Mouse (Mus musculus) kidney, embryonic 15.5 days (tissue): Measurements from ENCODE around the gene Iqsec3. TPM values are rescaled to one million over a fixed set of nuclear protein-coding genes. Genes with fewer than 3 reads are reported as not detected.

Source experiments
- ATAC-seq: fragments of 200-750 bp; cut with Nextera tagmentation; replicated peaks from 2 replicates; pipeline ENCODE4 v1.8.0; 2017; ENCODE audit warnings: moderate TSS enrichment; ENCODE audit not compliant: low FRiP score
- H3K27ac ChIP-seq: fragments of 300-500 bp; sonication (generic); 2 replicates; pipeline ENCODE4 v1.5.1; 2015; ENCODE audit warnings: mild to moderate bottlenecking, inconsistent platforms
- H3K27me3 ChIP-seq: fragments of 300-500 bp; sonication (generic); 2 replicates; pipeline ENCODE4 v1.6.1; 2015; ENCODE audit warnings: inconsistent platforms
- H3K36me3 ChIP-seq: fragments of 300-500 bp; sonication (generic); 2 replicates; pipeline ENCODE4 v1.6.1; 2015; ENCODE audit warnings: inconsistent platforms
- H3K4me1 ChIP-seq: fragments of 300-500 bp; sonication (generic); 2 replicates; pipeline ENCODE4 v1.6.1; 2015; ENCODE audit warnings: inconsistent platforms
- H3K4me2 ChIP-seq: fragments of 300-500 bp; sonication (generic); 2 replicates; pipeline ENCODE4 v1.6.1; 2015; ENCODE audit warnings: moderate library complexity, mild to moderate bottlenecking, inconsistent platforms
- H3K4me3 ChIP-seq: fragments of 300-500 bp; sonication (generic); replicated peaks from 2 replicates; pipeline ENCODE4 v1.5.1; 2015; ENCODE audit warnings: mild to moderate bottlenecking, inconsistent platforms
- H3K9ac ChIP-seq: fragments of 300-500 bp; sonication (generic); 2 replicates; pipeline ENCODE4 v1.6.1; 2015; ENCODE audit warnings: mild to moderate bottlenecking, inconsistent platforms
- H3K9me3 ChIP-seq: fragments of 300-500 bp; sonication (generic); replicated peaks from 2 replicates; pipeline ENCODE4 v1.6.1; 2016; ENCODE audit warnings: inconsistent platforms
- WGBS: fragments of 180-500 bp; shearing (Covaris S2); methylation state at CpG from one replicate; pipeline ENCODE4 v1.1.7; 2015; ENCODE audit warnings: mixed read lengths; 5-methylcytosine and 5-hydroxymethylcytosine counted together
- polyA plus RNA-seq: library from polyadenylated mRNA; unstranded; fragments of >200 nt; fragmentation: Nextera tagmentation; extraction: Ambion mirVana; gene quantifications from 2 replicates; pipeline ENCODE4 v1.2.1, GENCODE M21; 2015

The Iqsec3 gene
- polyA plus RNA-seq, 1 experiment from 2014 or later, result 0.21 TPM

GRCm38 (mm10) chr6:121440696-121441220 lies 32.7 kb downstream of the Iqsec3 start:
- ATAC-seq, result no peak
- no peaks in the 10 kb centered on the region for H3K9me3 ChIP-seq
- no peak overlapping the region for H3K4me2 ChIP-seq
- no peaks in the 10 kb centered on the region for H3K36me3 ChIP-seq
- no peak overlapping the region for H3K4me3 ChIP-seq
- no peak overlapping the region for H3K27ac ChIP-seq
- 9% methylated on average over 5 of the region's 5 CpGs for WGBS
- no peaks in the 10 kb centered on the region for H3K27me3 ChIP-seq
- H3K4me1 ChIP-seq, result no peaks in the 10 kb centered on the region
- no peak overlapping the region for H3K9ac ChIP-seq

DNA sequence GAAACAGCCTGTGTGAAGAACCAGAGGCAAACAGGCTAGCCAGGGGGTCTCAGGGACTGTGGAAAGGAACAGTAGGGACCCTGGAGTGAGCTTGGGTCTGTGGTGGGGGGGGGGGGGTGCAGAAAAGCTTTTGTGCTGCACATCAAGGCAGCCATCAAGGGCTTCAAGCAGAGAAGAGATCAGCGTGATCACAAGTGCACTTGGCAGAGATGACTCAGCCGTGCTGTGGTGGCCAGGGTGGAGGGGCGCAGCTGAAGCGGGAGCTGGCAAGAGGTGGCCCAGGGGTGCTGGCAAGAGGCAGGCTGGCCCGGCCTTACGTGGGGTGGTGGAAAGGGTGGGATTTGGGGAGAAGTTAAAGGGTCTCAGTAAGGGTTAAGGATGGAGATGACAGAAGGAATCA lies 48.6 kb downstream of the Iqsec3 start:
- Histone ChIP-seq H3K4me2 (no peak overlapping the region), H3K4me3 (no peak overlapping the region), H3K27me3 (peaks cover 3% of the 10 kb centered on the region; the same call in 1 of the 2 replicates), H3K4me1 (peaks cover 10% of the 10 kb centered on the region; the same call in 1 of the 2 replicates), H3K9ac (no peak overlapping the region), H3K27ac (no peak overlapping the region), H3K9me3 (no peaks in the 10 kb centered on the region), H3K36me3 (no peaks in the 10 kb centered on the region)
- WGBS, result 58% methylated on average over 6 of the region's 6 CpGs
- peak; percentile 18; the same call in 1 of the 2 replicates for ATAC-seq

- peak; percentile 56; the same call in 1 of the 2 replicates for ATAC-seq
- Histone ChIP-seq H3K4me3 (no peak overlapping the region), H3K9ac (no peak overlapping the region), H3K4me2 (0 out of 2 replicates have a peak overlapping the region, but pooled peaks have one; percentile 19), H3K27me3 (peaks cover 3% of the 10 kb centered on the region; the same call in 1 of the 2 replicates), H3K36me3 (no peaks in the 10 kb centered on the region), H3K9me3 (no peaks in the 10 kb centered on the region), H3K4me1 (peaks cover 10% of the 10 kb centered on the region; the same call in 1 of the 2 replicates), H3K27ac (no peak overlapping the region)
- WGBS, result 32% methylated on average over 12 of the region's 12 CpGs
Observed at GRCm38 (mm10) chr6:121424403-121424802, 49.1 kb downstream of the Iqsec3 start.

GRCm38 (mm10) chr6:121412558-121413297 lies 60.8 kb downstream of the Iqsec3 start:
- H3K4me1 ChIP-seq, result peaks cover 12% of the 10 kb centered on the region
- H3K9ac ChIP-seq, result no peak overlapping the region
- H3K27me3 ChIP-seq, result peaks cover 58% of the 10 kb centered on the region
- no peaks in the 10 kb centered on the region for H3K36me3 ChIP-seq
- H3K9me3 ChIP-seq, result no peaks in the 10 kb centered on the region
- peak overlapping the region; percentile 31 for H3K4me3 ChIP-seq
- ATAC-seq, result 0 out of 2 replicates have a peak, but pooled peaks have one; percentile 36
- H3K27ac ChIP-seq, result no peak overlapping the region
- peak overlapping the region; percentile 58 for H3K4me2 ChIP-seq
- 2% methylated on average over 46 of the region's 46 CpGs for WGBS

DNA sequence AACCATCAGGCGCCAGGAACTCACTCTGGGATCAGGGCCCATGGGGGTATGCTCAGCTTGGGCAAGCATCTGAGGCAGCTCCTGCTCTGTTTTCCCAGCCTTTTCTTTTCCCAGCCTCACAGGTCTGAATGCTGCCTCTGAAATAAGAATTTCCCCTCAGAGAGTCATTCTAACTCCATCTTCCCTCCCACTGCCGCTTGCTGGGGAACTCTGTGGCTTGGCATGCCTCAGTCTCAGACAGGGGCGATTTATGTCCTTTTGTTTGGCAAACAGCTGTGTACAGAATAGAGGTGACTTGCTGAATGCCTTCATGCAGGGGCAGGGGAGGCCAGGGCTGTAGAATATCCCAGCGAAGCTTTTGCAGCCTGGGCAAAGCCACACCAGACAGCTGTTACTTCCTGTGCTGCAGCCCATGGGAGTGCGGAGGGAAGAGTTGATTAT lies 65.9 kb downstream of the Iqsec3 start:
- no peak for ATAC-seq
- Histone ChIP-seq H3K27ac (no peak overlapping the region), H3K4me3 (no peak overlapping the region), H3K36me3 (no peaks in the 10 kb centered on the region), H3K9ac (no peak overlapping the region), H3K4me1 (peaks cover 8% of the 10 kb centered on the region; the same call in 1 of the 2 replicates), H3K27me3 (peaks cover 29% of the 10 kb centered on the region), H3K4me2 (no peak overlapping the region), H3K9me3 (no peaks in the 10 kb centered on the region)
- 37% methylated on average over 5 of the region's 5 CpGs for WGBS

DNA sequence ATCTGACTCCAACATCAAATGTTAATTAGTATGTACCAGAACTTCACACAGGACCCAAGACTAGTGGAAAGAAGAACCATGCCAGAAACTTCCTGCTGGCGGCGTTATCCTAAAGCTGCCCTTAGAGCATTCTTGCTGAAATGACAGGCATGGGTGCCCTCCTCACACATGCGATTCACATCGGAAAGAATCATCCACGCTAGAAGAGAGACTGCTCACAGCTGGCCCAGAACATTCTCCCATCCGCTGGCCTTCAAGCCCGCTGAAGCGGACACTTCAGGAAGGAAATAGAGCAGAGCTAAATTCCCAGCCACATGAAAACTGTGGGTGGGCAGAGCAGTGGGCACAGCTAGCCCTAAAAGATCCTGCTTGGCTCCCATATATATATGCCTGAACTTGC lies 68.2 kb downstream of the Iqsec3 start:
- H3K9ac ChIP-seq, result no peak overlapping the region
- peaks cover 6% of the 10 kb centered on the region for H3K27me3 ChIP-seq
- ATAC-seq, result no peak
- H3K4me3 ChIP-seq, result no peak overlapping the region
- H3K36me3 ChIP-seq, result no peaks in the 10 kb centered on the region
- WGBS, result 84% methylated on average over 8 of the region's 8 CpGs
- no peaks in the 10 kb centered on the region for H3K9me3 ChIP-seq
- 0 out of 2 replicates have a peak, but pooled peaks cover 5% of the 10 kb centered on the region for H3K4me1 ChIP-seq
- H3K27ac ChIP-seq, result no peak overlapping the region
- H3K4me2 ChIP-seq, result no peak overlapping the region

DNA sequence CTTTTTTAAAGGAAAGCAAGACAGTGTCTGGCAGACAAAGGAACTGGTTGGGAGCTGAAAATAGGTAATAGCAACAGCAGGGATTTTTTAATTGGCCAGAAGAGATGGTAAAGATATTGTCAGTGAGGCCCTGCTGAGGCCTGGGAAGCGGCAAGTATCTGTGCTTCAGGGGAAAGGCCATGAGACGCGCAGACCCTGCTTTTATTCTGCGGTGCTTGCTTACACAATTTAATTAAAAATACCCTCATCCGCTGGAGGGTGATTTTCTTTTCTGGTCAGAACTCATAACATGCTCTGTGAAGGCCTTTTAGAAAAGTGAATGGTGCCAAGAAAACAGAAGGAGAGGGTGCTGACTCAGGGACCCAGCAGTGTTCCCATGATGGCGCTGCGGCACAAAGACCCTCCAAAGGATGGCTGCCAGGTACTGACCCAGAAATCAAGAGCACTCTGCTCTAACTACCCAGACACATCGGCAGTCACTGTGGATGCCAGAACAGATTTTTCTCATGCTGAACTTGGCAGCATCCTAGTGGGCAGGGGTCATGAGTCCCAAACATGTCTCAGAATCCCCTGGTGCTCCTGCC lies 70.7 kb downstream of the Iqsec3 start:
- Histone ChIP-seq H3K27ac (no peak overlapping the region), H3K9me3 (no peaks in the 10 kb centered on the region), H3K4me2 (no peak overlapping the region), H3K9ac (no peak overlapping the region), H3K4me3 (no peak overlapping the region), H3K36me3 (no peaks in the 10 kb centered on the region), H3K4me1 (0 out of 2 replicates have a peak, but pooled peaks cover 4% of the 10 kb centered on the region), H3K27me3 (no peaks in the 10 kb centered on the region)
- 86% methylated on average over 8 of the region's 8 CpGs for WGBS
- no peak for ATAC-seq

DNA sequence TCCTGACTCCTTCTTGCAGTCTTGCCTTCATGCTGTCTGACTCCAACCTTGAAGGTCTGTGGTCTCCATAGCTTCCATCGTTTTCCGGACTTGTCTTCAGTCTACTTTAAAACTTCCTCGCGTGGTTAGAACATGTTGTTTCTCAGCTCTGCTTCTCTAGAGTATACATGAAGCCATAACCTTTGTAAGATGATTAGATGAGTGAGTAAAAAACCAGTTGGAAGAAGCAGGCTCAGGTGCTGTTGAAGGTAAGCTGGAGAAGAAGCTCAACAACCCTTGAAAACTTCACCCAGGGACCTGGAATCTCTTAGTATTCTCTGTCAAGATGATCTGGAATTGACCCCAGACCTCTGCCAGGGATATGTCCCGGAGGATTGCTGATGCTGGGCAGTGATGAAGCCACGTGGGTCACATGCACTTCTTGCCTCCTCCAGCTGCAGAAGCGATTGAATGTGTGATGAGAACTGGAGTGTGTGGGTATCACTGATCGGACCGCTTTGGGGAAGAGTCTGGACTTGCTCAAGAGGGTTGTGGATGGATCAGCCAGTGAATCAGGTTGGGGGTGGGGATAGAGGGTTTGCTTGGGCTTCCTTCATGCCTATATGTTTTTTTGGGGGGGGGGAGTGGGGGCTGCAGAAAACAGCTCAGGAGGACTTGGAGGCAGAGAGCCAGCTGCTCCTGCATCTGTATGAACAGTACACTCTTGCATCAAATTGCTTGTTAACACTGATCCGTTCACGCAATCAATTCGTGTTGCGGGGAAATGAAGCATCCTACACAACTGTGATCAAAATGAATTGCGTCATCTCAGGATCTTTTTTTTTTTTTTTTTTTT lies 71.4 kb downstream of the Iqsec3 start:
- no peak for ATAC-seq
- Histone ChIP-seq H3K27me3 (no peaks in the 10 kb centered on the region), H3K27ac (no peak overlapping the region), H3K4me1 (no peaks in the 10 kb centered on the region), H3K4me2 (no peak overlapping the region), H3K9me3 (no peaks in the 10 kb centered on the region), H3K36me3 (no peaks in the 10 kb centered on the region), H3K4me3 (no peak overlapping the region), H3K9ac (no peak overlapping the region)
- WGBS, result 87% methylated on average over 14 of the region's 14 CpGs

DNA sequence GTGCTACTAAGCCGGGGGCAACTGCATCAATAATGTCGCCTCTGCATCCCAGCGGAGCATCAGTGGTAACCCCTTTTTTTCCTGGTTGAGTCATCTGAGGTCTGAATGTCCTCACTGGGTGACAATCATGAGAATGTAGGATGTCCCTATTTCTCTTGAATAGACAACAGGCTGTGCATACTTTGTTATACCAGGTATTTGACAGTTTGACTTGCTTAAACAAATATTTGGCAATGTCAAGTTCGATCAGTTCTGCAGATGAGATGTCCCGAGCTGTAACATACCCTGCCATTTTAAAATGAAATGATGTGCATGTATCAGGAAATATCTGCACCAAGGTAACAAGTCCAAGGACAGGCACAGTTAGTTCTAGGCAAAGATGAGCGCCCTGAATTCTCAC lies 72.3 kb downstream of the Iqsec3 start:
- no peak overlapping the region for H3K9ac ChIP-seq
- WGBS, result 86% methylated on average over 6 of the region's 6 CpGs
- no peaks in the 10 kb centered on the region for H3K9me3 ChIP-seq
- H3K27me3 ChIP-seq, result no peaks in the 10 kb centered on the region
- H3K4me1 ChIP-seq, result no peaks in the 10 kb centered on the region
- no peak overlapping the region for H3K4me3 ChIP-seq
- H3K4me2 ChIP-seq, result no peak overlapping the region
- H3K36me3 ChIP-seq, result no peaks in the 10 kb centered on the region
- no peak overlapping the region for H3K27ac ChIP-seq
- ATAC-seq, result no peak

- no peaks in the 10 kb centered on the region for H3K4me1 ChIP-seq
- no peaks in the 10 kb centered on the region for H3K27me3 ChIP-seq
- no peak overlapping the region for H3K4me2 ChIP-seq
- H3K9ac ChIP-seq, result no peak overlapping the region
- H3K4me3 ChIP-seq, result no peak overlapping the region
- no peak for ATAC-seq
- H3K27ac ChIP-seq, result no peak overlapping the region
- no peaks in the 10 kb centered on the region for H3K36me3 ChIP-seq
- WGBS, result 85% methylated on average over 4 of the region's 4 CpGs
- H3K9me3 ChIP-seq, result no peaks in the 10 kb centered on the region
Observed at GRCm38 (mm10) chr6:121392610-121393252, 80.7 kb downstream of the Iqsec3 start.

GRCm38 (mm10) chr6:121385397-121385796 lies 88.1 kb downstream of the Iqsec3 start:
- H3K36me3 ChIP-seq, result no peaks in the 10 kb centered on the region
- H3K9ac ChIP-seq, result no peak overlapping the region
- WGBS, result 87% methylated on average over 3 of the region's 3 CpGs
- H3K4me3 ChIP-seq, result no peak overlapping the region
- H3K27me3 ChIP-seq, result peaks cover 2% of the 10 kb centered on the region; the same call in 1 of the 2 replicates
- no peaks in the 10 kb centered on the region for H3K4me1 ChIP-seq
- no peak overlapping the region for H3K27ac ChIP-seq
- ATAC-seq, result no peak
- H3K4me2 ChIP-seq, result no peak overlapping the region
- H3K9me3 ChIP-seq, result no peaks in the 10 kb centered on the region
